Mouse (Mus musculus) T-helper 17 cell (primary cell): ENCODE results near the gene Gzmm.

Source experiments
- in situ Hi-C, 2 experiments: fragments of 300-600 bp; cut with MboI, MseI; formaldehyde crosslinking; loops; 1 replicate in 1 of 2; 2 replicates in 1 of 2; pipeline ENCODE4 v1.15.1; 2025; ENCODE audit warnings: high pct_unique_total_duplicates in 2 of 2

Gene Gzmm

GRCm38 (mm10) chr10:79717640-79718357 lies 29.0 kb downstream of the Gzmm start:
- in situ Hi-C loops: loop anchor here in 1 of 2 experiments (25.0 kb wide), 1 partner anchor 1730 kb away; the partner anchor contains the start of gene 1810043G02Rik

DNA sequence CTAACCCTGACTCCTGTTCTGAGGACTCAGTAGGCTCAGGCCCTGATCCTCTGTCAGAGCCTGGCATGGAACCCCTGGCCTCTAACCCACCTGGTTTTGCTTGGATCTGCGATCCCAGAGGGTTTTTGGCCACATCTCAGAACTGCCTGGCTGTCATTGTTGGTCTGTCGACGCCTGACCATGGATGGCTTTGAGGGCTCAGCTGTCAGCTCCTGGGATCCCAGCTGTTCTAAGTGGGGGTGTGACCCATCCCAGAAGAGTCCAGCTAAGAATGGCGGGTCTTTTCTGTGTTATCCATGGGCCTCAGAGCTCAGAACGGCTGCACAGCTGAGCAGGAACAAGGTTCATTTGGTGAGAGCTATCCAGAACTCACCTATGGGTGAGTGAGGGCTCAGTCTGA lies 32.3 kb downstream of the Gzmm start:
- in situ Hi-C loops: loop anchor here in 1 of 2 experiments (25.0 kb wide), 1 partner anchor 1734 kb away; the partner anchor contains the start of gene 1810043G02Rik

DNA sequence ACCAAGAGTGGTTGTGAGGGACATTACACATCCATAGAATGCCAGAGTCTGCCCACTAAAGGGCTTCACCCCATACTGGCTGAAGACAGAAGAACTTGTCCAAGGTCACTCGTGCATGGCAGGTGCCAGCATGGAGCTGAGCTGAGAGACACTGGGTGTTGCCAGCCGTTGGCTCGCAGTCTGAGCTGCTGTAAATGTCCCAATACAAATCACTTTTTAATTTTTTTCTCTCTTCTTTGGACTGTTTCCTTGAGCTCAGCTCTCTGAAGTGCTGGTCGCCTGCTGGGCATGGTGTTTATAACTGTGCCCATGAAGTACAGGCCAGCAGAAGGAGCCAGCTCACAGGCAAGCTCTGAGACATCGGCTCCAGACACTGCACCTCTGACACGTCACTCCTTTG lies 34.2 kb downstream of the Gzmm start:
- in situ Hi-C loops: loop anchor here in 1 of 2 experiments (25.0 kb wide), 1 partner anchor 1736 kb away; the partner anchor contains the start of gene 1810043G02Rik

- in situ Hi-C loops: loop anchor here in 1 of 2 experiments (25.0 kb wide), 1 partner anchor 1736 kb away; the partner anchor contains the start of gene 1810043G02Rik
Measured at GRCm38 (mm10) chr10:79723692-79724091, 34.9 kb downstream of the Gzmm start.

DNA sequence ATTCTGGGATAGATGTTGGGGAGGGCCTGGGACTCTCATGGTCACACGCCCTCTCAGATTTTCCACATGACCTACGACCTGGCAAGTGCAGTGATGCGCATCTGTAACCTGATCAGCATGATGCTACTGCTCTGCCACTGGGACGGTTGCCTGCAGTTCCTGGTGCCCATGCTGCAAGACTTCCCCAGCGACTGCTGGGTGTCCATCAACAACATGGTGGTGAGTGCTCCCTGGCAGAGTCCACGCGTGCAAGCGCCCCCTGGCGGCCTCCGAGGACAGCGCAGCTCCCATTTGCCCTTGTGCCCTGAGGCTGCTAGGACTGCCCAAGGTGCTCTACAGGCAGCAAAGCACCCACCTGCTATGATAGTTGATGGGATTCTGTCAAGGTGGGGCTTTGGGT lies 37.3 kb downstream of the Gzmm start:
- in situ Hi-C loops: no loop called here

DNA sequence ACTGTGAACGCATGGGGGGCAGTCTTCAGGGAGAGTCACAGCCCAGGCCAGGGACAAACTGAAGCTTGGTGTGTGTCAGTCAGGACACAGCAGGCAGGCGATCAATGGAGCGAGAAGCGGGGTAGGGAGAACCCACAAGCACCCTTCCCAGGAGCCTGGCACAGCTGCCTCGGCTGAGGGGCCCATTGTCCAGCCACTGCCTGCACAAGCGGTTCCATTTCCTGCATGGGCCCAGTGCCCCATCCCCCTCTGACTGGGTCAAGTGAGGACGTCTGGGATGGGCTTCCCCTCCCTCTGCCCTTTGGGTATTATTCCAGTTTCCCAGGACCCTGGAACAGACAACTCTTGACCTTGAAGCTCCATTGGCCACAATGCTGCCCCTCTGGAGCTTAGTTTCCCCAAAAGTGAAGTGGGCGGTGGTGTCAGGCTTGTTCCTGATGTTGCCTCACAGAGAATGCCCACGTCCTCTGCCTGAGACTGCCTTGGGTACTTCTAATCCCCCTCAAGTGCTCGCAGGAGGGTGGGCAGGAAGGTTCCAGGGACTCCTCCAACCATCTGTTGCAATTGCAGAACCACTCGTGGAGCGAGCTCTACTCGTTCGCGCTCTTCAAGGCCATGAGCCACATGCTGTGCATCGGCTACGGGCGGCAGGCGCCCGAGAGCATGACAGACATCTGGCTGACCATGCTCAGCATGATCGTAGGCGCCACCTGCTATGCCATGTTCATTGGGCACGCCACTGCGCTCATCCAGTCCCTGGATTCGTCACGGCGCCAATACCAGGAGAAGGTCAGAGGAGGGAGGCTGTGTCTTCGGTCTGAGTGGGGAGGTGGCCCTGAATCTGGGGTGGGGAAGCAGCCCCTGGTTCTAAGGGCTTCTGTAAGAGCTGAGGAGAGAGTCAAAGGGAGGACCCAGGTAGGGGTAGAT lies 39.8 kb downstream of the Gzmm start:
- in situ Hi-C loops: no loop called here

DNA sequence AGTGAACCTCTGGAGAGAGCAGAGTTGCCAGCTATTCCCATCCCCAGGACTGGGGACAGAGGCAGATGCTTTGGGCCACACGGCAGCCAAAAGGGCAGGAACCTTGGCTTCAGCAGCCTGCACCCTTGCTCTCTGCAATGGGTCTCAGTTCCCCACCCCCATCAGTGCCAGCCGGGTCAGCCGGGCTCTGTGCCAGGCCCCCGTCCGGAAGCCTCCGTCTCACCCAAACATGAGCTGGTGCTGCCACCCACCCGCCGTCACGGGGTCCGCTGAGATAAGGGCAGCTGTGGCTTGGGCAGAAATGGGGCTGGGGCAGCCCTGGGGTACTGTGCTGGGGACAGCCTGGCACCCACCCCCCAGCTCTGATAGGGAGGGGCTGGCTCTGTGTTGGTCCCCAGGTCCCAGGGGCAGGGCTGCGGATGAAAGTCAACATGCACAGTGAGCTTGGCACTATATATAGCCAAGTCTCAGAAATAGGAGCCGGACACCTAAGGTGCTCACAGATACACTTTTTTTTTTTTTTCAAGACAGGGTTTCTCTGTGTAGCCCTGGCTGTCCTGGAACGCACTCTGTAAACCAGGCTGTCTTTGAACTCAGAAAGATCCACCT lies 40.6 kb downstream of the Gzmm start:
- in situ Hi-C loops: no loop called here

DNA sequence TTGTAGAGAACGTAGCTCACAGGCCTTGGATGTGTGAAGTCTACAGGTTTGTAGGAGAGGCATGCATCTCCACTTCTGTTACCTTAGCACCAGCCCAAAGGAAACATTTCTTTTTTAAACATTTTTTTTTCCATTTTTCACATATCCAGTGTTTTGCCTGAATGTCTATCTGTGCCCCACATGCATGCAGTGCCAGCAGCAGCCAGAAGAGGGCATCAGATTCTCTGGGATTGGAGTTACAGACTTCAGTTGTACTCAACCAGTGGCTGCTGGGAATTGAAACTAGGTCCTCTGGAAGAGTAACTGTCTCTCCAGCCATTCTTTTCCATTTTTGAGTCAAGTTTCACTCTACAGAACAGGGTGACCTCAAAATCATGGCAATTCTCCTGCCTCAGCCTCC lies 43.7 kb downstream of the Gzmm start:
- in situ Hi-C loops: no loop called here

- in situ Hi-C loops: no loop called here
Measured at GRCm38 (mm10) chr10:79733847-79734246, 45.0 kb downstream of the Gzmm start.

- in situ Hi-C loops: no loop called here
Measured at GRCm38 (mm10) chr10:79735361-79735760, 46.5 kb downstream of the Gzmm start.

DNA sequence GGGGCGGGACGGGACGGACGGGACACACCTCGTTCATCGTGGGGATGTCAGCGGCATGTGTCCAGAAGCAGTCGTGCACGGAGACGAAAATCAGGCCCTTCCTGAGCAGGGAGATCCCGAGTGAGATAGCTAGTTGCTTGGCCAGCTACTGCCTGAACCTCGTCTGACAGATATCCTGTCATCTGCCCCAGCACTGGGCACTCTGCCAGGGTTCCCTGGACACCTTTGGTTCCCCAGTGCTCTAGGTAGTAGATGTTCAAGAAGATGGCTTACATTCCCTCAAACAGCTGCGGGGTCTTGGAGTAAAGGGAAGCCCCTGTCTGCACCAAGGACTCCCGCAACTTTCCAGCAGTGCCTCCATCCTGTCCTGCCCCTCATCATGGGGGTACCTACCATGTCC lies 47.9 kb downstream of the Gzmm start:
- in situ Hi-C loops: no loop called here

DNA sequence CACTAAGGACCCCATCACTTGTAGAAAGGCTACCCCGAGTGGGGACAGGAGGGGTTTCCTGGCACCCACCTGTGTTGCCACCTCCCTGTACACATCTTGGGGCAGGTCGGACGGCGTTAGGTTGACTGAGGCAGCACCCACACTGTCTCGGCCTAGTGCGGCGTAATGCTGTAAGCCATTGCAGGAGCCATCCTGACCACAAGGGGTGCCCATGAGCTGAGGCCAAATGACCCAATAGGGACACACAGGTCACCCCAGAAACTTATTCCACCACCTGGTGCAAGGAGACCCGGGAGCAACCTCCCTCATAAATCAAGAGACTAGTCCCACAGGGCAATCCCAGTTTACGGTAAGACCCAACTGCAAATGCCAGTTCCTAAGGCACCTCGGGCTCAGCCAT lies 49.4 kb downstream of the Gzmm start:
- in situ Hi-C loops: no loop called here

- in situ Hi-C loops: no loop called here
Measured at GRCm38 (mm10) chr10:79739234-79739633, 50.4 kb downstream of the Gzmm start.

- in situ Hi-C loops: loop anchor here in 1 of 2 experiments (5.0 kb wide), 1 partner anchor 639 kb away; no protein-coding TSS in a partner anchor
Measured at GRCm38 (mm10) chr10:79740863-79741262, 52.0 kb downstream of the Gzmm start.

DNA sequence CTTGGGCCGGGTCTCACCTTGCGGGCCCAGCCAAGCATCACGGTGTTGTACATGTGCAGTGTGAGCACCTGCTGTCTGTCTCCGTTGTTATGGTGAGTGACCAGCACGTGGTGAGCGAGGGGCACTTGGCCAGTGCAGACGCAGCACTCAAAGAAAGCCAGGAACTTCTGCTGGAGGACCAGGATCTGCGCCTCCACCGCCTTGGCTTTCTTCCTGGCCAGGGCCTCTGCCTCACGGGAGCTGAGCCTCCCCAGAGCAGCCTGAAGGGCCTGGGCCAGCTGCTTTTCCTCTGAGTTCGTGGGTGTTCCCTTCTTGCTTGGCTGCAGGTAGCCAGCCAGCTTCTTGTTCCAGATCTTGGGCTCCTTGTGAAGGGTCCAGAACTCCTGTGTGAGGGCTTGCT lies 54.3 kb downstream of the Gzmm start:
- in situ Hi-C loops: loop anchor here in 1 of 2 experiments (5.0 kb wide), 1 partner anchor 641 kb away; no protein-coding TSS in a partner anchor

- in situ Hi-C loops: loop anchor here in 1 of 2 experiments (5.0 kb wide), 1 partner anchor 642 kb away; no protein-coding TSS in a partner anchor
Measured at GRCm38 (mm10) chr10:79743650-79744365, 55.0 kb downstream of the Gzmm start.
